Mouse (Mus musculus) liver (tissue): ENCODE results near the gene Ncln.

Source experiments
- DNase-seq: peaks from one replicate; pipeline ENCODE4 v3.0.0-alpha.2; 2020; ENCODE audit warnings: mixed read lengths

Gene Ncln

DNA sequence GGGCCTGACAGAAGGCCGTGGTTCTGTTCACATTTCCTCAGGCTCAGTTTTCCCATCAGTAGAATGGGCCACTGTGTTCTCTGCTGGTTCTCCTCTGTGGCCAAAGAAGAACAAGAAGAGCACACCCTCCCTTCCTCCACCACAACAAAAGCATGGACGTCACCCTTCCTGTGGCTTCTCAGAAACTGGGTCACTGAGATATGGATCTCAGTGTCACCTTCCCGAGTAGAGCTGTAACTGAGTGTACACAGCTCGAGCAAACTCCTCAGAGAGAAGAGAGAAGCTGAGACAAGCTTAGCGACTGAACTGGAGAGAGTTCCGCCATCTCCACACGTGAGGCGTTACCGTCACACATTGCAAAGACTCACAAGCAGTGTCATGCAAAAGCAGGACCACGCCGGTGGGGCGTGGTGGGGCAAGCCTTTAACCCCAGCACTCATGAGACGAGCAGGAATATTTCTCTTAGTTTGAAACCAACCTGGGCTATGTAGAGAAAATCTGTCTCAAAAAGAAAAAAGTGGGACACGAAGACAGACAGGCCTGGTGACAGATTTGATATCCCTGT lies 14.1 kb upstream of the Ncln start:
- DNase-seq: no peak

GRCm38 (mm10) chr10:81507691-81508489 lies 11.7 kb upstream of the Ncln start:
- DNase-seq: no peak

DNA sequence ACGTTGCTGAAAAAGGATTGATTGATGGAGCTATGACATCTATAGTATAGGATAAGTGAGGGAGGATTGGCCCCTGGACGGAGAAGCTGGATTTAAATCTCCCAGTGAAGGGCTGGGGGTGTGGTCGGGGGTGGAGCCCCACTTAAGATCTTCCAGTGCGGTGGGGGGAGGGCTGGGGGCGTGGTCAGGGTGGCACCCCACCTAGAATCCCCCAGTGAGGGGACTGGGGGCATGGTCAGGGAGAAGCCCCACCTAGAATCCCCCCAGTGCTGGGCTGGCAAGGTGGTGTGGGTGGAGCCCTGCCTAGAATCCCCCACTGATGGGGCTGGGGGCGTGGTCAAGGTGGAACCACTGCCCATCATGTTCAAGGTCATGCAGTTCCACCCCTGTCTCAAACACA lies 10.9 kb upstream of the Ncln start:
- no peak for DNase-seq

DNA sequence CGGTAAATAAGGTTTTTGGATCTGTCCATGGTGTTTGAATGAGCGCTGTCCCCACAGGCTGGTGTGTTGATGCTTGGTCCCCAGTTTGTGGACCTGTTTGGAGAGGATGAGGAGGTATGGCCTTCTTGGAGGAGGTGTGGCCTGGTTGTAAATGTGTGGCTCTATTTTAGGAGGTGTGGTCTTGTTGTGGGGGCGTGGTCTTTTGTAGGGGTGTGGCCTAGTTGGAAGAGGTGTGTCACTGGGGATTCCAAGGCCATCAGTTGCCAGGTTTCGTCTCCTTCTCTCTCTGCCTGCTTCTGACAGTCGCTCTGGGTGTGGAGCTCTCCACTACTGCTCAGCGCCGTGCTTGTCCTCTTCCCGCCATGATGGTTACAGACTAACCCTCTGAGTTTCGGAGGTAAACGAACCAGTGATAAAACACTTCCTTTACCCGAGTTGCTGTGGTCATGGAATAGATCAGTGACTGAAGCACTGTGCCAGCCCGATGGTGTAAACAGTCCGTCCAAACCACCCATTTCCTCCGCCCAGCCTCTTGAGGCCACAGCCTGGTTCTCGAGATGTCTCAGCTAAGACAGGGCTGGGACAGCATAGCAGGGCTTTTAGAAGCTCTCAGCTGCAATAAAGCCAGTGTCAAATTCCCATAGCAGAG lies 8.9 kb upstream of the Ncln start:
- DNase-seq: peak; percentile 16

- peak; percentile 88 for DNase-seq
Observed at GRCm38 (mm10) chr10:81502658-81503057, 6.5 kb upstream of the Ncln start.

GRCm38 (mm10) chr10:81501863-81502262 lies 5.7 kb upstream of the Ncln start:
- DNase-seq: no peak

DNA sequence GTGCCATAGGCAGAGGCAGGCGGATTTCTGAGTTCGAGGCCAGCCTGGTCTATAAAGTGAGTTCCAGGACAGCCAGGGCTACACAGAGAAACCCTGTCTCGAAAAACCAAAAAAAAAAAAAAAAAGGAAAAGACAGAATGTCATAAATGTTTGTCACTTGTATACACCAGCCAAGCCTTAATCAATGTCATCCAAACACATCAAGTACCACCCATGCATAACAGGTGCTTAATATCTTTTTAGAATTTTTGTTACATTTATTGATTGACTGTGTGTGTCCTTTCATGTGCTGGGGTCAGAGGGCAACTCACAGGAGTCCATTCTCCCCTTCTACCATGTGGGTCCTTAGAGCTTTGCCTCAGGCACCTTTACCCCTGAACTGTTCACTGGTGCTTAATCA lies 3.8 kb upstream of the Ncln start, which contains the start of gene S1pr4:
Gene S1pr4, minus strand, starts transcription at position 101 of the 400 bp plus-strand sequence.
- no peak for DNase-seq

- peak; percentile 58 for DNase-seq
Observed at GRCm38 (mm10) chr10:81499250-81499901, 3.2 kb upstream of the Ncln start.

DNA sequence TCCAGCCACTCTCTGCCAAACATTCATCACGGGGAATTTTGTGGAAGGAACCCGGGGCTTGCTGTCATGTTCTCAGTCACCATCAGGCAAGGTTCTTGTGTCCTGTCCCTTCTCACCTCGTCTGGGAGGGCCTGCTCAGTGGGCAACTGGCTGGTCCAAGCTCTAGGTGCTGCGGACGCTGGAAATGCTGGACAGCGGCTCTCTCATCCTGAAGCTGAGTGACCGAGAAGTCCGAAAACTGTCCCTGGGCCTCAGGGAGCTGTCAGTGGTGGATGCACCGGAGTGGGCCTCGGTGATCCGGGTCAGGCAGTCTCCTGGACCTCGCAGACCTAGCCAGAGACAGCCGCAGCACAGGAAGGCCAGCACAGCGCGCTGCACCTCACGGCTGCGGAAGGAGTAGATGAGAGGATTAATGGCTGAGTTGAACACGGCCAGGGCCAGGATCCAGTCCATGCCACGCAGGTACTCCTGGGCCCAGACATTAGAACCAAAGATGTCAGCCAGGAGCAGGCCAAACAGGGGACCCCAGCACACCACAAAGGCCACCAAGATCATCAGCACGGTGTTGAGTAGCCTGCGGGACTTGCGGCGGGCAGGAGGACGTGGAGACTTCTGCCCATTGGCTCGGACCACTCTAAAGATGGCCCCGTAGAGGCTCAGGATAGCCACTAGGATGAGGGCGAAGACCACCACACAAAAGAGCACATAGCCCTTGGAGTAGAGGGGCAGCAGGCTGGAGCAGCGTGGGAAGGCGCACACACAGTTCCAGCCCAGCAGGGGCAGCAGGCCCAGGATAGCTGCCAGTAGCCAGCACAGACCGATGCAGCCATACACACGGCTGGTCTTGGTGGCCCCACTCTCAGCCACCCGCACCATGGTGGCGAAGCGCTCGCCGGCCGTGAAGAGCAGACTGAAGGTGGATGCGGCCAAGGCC lies 2.4 kb upstream of the Ncln start:
- no peak for DNase-seq

- peak; percentile 72 for DNase-seq
Observed at GRCm38 (mm10) chr10:81497401-81498270, 1.4 kb upstream of the Ncln start.

- DNase-seq: no peak
Observed at GRCm38 (mm10) chr10:81496969-81497368, 777 bp upstream of the Ncln start.

DNA sequence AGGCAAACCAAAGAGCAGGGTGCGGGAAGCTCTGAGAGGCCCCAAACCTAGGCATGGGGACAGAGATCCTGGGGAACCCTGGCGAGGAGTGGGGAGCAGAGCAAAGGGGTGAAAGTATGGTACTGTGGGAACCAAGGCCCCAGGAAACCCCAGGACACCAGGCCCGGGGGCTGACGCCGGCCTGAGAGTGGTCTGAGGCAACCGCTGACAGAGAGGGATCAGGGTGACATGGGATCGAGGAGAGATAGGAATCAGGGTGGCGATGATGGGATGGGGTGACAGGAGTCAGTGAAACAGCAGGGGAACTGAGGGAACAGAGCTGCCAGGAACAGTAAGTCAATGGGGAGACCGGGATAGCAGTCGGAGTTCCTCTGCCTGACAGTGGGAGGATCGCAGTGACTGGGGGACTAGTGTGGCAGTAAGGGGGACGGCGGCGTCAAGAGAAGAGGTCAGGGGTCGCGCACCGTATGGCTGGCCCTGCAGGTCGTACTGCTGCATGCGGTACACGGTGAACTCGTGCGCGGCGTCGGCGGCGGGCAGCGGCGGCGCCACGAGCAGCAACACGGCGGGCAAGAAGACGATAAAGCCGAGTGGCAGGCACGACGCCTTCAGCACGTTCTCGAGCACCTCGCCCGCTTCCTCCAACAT lies 452 bp downstream of the Ncln start:
- no peak for DNase-seq

DNA sequence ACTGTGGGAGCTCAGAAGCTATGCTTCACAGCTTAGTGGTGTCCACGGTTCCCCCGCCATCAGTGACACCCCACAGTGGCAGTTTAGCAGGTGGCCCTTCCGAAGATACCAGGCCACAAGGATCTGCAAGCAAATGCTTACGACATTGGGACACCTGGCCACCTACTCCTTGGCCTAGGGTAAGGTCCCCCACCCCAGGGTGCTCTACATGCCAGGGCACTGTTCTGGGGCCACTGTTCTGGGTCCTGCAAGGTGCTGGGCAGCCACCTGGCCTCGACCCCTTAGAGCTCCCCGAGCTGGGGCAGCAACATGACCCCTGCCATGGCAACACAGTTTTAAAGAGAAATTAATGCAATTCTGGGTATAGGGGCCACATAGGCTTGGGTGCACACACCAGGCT lies 1.0 kb downstream of the Ncln start:
- no peak for DNase-seq

- DNase-seq: no peak
Observed at GRCm38 (mm10) chr10:81494260-81495041, 1.7 kb downstream of the Ncln start.

DNA sequence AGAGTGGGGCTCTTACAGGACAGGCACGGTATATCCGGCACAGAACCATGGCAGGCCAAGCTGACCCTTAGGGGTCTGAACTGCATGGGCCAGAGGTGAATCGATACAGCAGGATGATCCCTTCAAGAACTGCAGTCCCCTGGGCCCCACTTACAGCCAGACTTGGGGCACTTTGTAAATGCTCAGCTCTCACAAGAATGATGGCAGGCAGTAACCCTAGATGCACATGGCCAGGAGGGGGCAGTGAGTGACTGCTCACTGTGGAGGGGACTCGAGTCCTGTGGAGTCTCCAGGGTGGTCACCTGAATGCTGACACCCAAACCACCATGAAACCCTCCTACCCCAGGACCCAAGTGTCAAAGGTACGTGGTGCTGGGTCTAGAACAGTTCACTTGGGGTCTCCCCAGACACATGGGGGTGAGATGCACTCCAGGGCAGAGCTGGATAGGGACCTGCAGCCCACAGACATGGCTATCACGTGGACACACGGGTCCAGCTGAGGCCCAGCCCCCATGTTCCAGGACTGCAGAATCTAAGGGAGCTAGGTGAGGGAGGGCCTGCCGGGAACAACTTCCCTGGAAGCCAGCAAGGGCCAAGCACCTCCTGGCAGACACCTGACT lies 2.5 kb downstream of the Ncln start:
- DNase-seq: no peak

DNA sequence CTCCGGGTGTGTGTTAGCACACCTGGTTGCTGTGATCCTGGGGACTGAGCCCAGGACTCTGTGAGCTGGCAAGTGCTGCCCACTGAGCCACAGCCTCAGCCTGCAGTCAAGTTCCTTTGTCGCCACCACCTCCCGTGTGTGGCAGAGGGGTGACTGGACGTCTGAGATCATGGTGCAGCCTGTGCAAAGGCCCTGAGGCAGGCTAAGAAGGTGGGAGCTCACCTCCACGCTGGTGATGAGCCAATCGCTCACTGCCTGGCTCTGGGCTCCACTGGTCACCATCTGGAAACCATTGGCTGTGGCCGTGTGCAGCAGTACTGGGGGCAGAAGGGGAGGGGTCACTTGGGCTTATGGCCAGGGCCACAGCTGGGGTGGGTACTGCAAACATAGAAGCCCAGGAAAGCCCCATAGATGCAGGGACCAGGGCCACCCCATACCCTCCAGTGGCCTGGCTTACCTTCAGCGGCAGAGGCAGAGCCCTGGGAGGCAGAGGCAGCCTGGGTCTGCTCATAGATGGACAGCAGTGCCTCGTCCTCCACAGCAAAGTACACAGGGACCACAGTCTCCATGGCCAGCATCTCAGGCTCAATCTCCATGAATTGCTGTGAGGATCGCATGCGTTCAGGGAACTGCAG lies 3.5 kb downstream of the Ncln start:
- DNase-seq: no peak

- no peak for DNase-seq
Observed at GRCm38 (mm10) chr10:81491018-81491417, 5.2 kb downstream of the Ncln start.

DNA sequence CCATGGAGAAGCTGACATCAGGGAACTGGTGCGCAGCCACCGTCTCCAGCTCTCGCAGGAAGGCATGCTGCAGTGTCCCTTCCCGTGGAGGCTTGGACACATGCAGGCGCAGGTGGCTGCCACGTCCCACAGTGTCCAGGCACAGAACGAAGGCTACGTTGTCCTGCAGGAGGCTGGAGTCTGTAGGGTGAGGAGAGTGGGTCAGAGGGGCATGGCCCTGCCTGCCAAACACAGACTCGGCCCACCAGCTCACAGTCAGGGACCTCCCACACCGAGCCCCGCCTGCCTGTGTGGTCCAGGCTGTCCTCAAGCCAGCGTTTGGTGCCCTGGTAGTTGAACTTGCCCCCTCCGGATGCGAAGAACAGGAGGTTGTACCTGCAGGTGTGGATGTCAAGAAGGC lies 6.3 kb downstream of the Ncln start:
- no peak for DNase-seq

DNA sequence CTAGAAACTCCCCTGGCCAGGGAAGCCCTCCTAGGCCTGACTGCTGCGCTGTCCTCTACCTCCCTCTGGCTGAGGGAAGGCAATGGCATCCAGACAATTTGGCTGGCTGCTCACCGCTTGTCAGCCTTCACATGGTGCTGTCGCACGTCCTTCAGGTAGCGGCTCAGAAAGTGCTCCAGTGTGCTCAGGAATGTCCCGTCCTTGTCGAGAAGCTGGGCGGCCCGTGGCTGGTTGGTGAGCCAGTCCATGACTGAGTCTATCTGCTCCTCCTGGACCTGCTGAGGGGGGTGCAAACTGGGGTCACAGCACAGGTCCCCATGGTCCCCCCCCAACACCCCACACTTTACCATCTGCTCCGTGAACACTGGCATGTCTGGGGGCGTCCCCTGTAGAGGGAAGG lies 8.1 kb downstream of the Ncln start:
- no peak for DNase-seq
